Mouse (Mus musculus): ENCODE data around the gene Eif1b.

The Eif1b gene

DNA sequence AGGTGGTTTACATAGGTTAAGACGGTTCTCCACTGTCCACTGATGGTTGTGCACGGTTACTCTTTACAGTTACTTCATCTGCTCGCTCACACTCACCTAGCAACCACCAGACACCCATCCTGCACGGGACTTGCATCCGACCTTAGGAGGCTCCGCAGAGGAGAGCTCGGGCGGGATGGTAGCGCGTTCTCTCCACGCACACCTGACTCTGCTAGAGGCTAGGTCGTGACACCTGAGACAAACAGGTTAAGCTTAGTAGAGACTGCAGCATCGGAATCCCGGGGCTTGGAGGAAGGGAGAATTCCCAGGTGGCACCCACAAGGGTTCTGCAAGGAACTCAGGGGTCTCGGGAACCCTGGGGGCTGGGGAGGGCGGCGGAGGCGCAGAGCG is at the start of gene Eif1b:
Eif1b (plus strand) TSS at position 223 of the 390 bp plus-strand sequence.
- DNase-seq (ENCODE audit: low read depth in 2 of 2, low spot score in 2 of 2) = peak in 1 of 2 experiments; percentile 25

- no peak for DNase-seq (ENCODE audit: low read depth in 2 of 2, low spot score in 2 of 2)
These were observed 47.4 kb upstream of the Eif1b start for GRCm38 (mm10) chr9:120444642-120445041.

DNA sequence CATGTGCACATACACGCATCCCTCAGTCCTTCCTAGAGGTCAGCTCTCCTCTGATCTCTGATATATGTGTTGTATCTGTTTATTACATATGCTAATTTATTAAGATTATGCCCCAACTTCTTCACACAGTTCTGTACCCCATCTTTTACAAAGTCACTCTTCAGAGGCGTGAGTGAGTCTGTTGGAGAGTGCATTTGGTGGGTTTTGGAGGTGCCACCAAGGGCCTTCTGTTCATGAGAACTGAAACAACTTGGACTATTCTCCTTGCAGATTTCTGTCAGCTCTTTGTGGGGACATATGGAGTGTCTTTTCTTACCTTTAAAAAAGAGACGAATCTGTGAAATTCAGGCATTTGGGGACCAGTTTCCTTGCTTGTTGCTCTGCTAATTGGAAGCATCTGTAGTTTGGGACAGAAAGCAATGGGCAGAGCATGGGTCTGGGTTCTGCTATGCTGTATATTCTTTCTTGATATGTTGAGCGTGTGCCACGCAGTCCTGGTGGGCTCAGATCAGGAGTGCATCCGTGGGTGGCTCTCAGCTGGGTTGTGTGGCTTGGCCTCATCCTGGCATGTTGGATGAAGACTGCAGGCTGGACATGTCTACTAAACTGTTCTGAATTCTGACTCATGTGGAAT is 42.2 kb upstream of the Eif1b start:
- no peak for DNase-seq (ENCODE audit: low read depth in 2 of 2, low spot score in 2 of 2)

DNA sequence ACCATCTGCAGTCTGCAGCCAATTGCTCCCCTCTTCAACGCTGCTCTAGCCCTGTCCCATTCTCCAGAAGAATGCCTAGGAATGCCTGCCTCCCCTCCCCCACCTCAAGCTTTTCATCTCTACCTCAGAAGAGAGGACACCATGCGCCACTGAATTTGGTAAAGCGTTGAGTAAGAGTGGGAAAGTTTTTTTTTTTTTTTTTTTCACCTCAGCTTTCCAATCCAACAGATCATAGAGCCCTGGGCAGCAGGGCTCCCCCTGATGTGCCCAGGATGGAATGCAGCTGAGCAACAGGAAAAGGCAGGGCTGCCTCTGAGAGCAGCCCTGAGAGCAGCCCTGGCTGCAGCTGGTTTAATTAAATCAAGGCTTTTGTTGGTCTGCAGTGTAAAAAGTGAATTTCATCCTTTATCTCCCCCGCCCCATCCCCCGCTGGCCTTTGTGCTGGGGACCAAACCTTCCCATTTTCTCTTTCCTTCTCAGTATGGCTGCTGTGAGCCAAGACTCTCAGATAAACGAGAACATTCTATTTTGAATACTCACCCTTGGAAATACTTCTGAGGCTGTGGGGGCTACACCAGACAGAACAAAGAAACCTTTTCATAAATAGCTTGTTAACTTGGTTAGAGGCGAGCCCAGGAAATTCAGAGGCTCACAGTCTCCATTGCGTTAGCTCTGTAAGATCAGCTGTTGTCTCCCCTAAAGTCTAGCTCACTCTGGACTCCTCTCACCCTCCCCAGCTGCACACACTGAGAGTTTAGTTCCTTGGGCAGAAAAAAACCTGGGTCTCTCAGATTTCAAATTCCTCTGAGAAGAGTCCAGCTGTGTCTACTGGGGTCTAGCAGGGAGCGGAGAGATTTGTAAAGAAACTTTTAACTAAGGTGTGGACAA is 36.0 kb upstream of the Eif1b start:
- DNase-seq (ENCODE audit: low read depth in 2 of 2, low spot score in 2 of 2) = no peak

DNA sequence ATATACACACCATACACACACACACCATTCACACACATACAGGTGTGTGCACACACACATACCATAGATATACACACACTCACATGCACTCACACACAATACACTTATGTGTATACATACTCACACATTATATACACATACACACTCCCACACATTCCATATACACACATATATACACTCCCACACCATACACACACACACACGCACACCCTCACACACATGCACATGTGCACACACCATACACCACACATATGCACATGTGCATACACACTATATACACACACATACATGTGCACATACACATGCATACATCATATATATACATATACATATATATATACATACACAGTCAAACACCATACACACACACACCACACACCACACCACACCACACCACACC is 21.6 kb upstream of the Eif1b start:
- no peak for DNase-seq (ENCODE audit: low read depth in 2 of 2, low spot score in 2 of 2)

GRCm38 (mm10) chr9:120481644-120482043 is 10.4 kb upstream of the Eif1b start:
- DNase-seq (ENCODE audit: low read depth in 2 of 2, low spot score in 2 of 2) = no peak

- DNase-seq (ENCODE audit: low read depth in 2 of 2, low spot score in 2 of 2) = no peak
These were observed 9.7 kb upstream of the Eif1b start for GRCm38 (mm10) chr9:120482382-120482781.

GRCm38 (mm10) chr9:120483101-120483500 is 8.9 kb upstream of the Eif1b start:
- DNase-seq (ENCODE audit: low read depth in 2 of 2, low spot score in 2 of 2) = no peak

DNA sequence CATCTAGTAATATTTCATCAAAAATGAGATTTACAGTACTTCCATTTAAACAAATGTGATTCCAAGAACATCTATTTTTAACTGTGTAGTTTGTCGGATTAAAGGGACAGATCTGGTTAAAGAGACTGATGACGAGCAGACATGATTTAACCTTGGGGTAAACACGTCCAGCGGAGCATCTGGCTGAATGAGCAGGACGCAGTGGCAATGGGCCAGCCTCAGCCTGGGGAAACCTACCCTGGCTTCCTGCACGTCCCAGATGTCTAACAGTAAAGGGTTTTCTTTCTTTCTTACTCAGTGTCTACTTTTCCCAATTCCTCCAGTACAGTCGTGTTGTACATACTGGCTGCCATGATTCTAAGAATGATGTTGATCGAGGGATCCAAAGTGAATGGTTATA is 5.0 kb upstream of the Eif1b start:
- no peak for DNase-seq (ENCODE audit: low read depth in 2 of 2, low spot score in 2 of 2)

GRCm38 (mm10) chr9:120491509-120491908 is 523 bp upstream of the Eif1b start:
- no peak for DNase-seq (ENCODE audit: low read depth in 2 of 2, low spot score in 2 of 2)

- DNase-seq (ENCODE audit: low read depth in 2 of 2, low spot score in 2 of 2) = peak; percentile 67 to 68
These were observed 644 bp downstream of the Eif1b start for GRCm38 (mm10) chr9:120492400-120493351.

DNA sequence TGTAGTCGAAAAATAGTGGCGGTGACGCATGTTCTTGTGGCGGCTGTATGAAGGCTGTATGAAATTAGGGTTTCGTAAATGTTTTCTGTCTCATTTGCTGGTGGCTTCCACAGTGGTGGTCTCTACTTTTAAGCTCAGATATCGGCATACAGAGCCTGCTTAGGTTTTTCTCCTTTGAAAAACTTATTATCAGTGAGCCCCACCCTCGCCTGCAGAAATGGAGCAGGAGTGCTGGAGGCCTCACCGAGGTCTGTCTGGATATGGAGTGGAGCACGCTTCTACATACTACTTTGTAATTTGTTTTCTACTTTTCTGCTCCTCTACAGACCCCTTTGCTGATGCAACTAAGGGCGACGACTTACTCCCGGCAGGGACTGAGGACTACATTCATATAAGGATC is 1.7 kb downstream of the Eif1b start:
- no peak for DNase-seq (ENCODE audit: low read depth in 2 of 2, low spot score in 2 of 2)

DNA sequence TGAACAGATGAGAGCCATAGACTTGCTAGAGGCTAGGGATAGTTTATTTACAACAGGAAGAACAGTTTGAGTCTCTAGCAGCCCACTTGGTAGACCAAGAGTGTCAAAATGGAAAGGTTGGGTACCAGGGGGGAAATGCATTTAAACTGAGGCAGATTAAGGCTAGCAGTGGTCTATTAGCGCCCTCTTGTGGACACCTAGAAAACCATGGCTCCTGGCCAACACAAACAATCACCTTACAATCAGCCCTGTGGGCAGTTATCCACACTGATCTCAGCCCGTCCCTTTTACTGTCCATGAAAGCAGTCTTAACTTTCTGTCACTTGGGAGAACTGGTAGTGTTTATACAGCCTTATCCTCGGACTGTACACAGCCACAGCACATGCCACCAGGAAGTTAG is 4.7 kb downstream of the Eif1b start:
- peak; percentile 48 to 55 for DNase-seq (ENCODE audit: low read depth in 2 of 2, low spot score in 2 of 2)

GRCm38 (mm10) chr9:120497983-120498382 is 6.0 kb downstream of the Eif1b start:
- DNase-seq (ENCODE audit: low read depth in 2 of 2, low spot score in 2 of 2) = no peak

GRCm38 (mm10) chr9:120501191-120501902 is 9.3 kb downstream of the Eif1b start:
- DNase-seq (ENCODE audit: low read depth in 2 of 2, low spot score in 2 of 2) = no peak

DNA sequence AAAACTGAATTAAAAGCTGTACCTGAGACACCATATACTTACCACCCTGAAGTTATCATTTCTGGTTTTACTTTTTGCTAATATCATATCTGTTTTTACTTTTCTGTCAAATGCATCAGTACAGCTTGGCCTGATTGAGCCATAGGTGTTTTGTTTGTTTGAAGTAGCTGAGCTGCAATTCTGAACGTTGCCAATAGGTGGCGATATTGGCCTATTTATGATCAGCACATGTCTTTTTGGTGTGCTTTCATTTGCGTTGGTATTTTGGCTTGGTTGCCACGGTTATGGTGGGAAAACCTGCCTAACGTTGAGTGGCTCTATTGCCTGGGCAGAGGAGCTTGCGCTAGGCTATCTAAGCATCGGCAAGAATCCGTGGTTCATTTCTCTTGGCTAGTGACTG is 10.0 kb downstream of the Eif1b start:
- DNase-seq (ENCODE audit: low read depth in 2 of 2, low spot score in 2 of 2) = peak; percentile 67 to 76

DNA sequence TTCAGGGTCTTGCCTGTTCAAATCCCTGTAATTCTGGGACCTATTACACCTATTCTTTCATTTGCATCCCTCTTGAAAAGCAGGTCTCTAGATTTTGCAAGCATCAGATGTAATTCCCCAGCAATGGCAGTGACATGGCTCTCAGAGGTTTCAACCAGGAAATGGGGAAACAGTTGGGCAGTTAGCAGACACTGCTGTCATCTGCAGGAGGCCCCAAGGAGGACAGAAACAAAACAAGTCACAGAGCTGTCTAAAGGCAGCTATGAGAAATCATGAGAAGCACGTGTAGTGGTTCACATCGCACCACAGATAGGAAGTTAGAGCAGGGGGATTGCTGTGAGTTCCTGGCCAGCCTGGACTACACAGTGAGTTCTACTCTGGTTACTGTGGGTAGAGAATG is 12.4 kb downstream of the Eif1b start:
- DNase-seq (ENCODE audit: low read depth in 2 of 2, low spot score in 2 of 2) = no peak

GRCm38 (mm10) chr9:120511781-120512180 is 19.7 kb downstream of the Eif1b start:
- no peak for DNase-seq (ENCODE audit: low read depth in 2 of 2, low spot score in 2 of 2)

DNA sequence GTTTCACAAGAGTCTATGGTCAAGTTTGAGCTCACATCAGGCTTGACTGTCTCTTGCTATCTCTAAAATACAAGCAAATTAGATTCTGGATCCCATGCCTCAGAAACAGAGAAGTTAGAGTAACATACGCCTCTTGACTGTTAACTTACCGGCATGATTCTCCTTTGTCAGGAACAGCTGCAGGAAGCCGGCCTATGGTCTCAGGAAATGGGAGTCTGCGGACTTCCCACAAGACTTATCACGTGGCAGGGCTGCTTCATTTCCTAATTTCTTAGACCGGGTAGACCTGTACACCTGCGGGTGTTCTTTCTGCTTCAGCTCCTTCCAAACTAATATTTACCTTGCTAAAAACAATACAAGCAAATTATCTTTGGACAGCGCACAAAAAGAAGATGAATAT is 24.7 kb downstream of the Eif1b start:
- DNase-seq (ENCODE audit: low read depth in 2 of 2, low spot score in 2 of 2) = no peak

- no peak for DNase-seq (ENCODE audit: low read depth in 2 of 2, low spot score in 2 of 2)
These were observed 26.9 kb downstream of the Eif1b start for GRCm38 (mm10) chr9:120518946-120519345.

All from CD8-positive naive resting alpha-beta T cell, adult 2 months (primary cell).